Mouse (Mus musculus) T-cell, adult 66 days (primary cell): ENCODE data around the gene Utp3. TPM values are rescaled to one million over a fixed set of nuclear protein-coding genes. Genes with fewer than 3 reads are reported as not detected.

Experiments used
- total RNA-seq, 2 experiments: library from RNA; stranded (reverse); gene quantifications; 3 replicates in 1 of 2; 4 replicates in 1 of 2; pipeline ENCODE4 v1.2.4; 2023

The Utp3 gene
- total RNA-seq: 10 to 100 TPM; 47.8 to 52.2 TPM

GRCm38 (mm10) chr5:88554086-88554886 lies at the start of gene Utp3:
TSS of gene Utp3 (plus strand) at chr5:88554462.

GRCm38 (mm10) chr5:88527657-88528056 lies 26.6 kb upstream of the Utp3 start, which contains the start of gene Jchain:
TSS of gene Jchain (minus strand) at chr5:88527891.

GRCm38 (mm10) chr5:88564501-88565147 lies 10.4 kb downstream of the Utp3 start, which contains the start of gene Rufy3:
TSS of gene Rufy3 (plus strand) at chr5:88565040.

Other genes starting within 250 kb of the Utp3 start
- not detected for gene Prol1, start 237.2 kb upstream of the Utp3 start, total RNA-seq
- not detected for gene Amtn, start 178.4 kb upstream of the Utp3 start, total RNA-seq
- gene Ambn, start 98.5 kb upstream of the Utp3 start, total RNA-seq: not detected
- not detected for gene Enam, start 66.5 kb upstream of the Utp3 start, total RNA-seq
- 1 to 10 TPM; 1.1 to 4.1 TPM for gene Jchain, start 26.6 kb upstream of the Utp3 start, total RNA-seq
- gene Rufy3, start 10.6 kb downstream of the Utp3 start, total RNA-seq: 1 to 10 TPM; 6.2 TPM
- gene Grsf1, start 121.7 kb downstream of the Utp3 start, total RNA-seq: 10 to 100 TPM; 39.3 to 53.6 TPM
- gene Mob1b, start 166.4 kb downstream of the Utp3 start, total RNA-seq: 10 to 100 TPM; 24.1 to 24.6 TPM
- gene Dck, start 210.5 kb downstream of the Utp3 start, total RNA-seq: 10 to 100 TPM; 29.5 to 30.7 TPM